Mouse (Mus musculus) C2C12 (cell line): Measurements from ENCODE around the gene Xrcc1.

Experiments
- CTCF ChIP-seq: IDR thresholded peaks from one replicate; pipeline ENCODE4 v1.5.1; 2011; ENCODE audit not compliant: control insufficient read depth, insufficient read depth, insufficient read length
- MYOD1 ChIP-seq: IDR thresholded peaks from one replicate; pipeline ENCODE4 v1.6.1; 2011; ENCODE audit warnings: low read depth; ENCODE audit not compliant: control insufficient read depth, insufficient read length

- TF ChIP-seq CTCF (no peak), MYOD1 (no peak)
Observed at GRCm38 (mm10) chr7:24504868-24505267, 41.2 kb upstream of the Xrcc1 start.
